Mouse (Mus musculus) heart, postnatal 0 days (tissue): ENCODE results near the gene Slc39a11.

Experiments used
- CTCF ChIP-seq: IDR thresholded peaks from 2 replicates; pipeline ENCODE4 v1.5.1; 2016; ENCODE audit warnings: antibody characterized with exemption, control low read depth, low read depth
- EP300 ChIP-seq: IDR thresholded peaks from 2 replicates; pipeline ENCODE4 v1.6.1; 2016; ENCODE audit warnings: antibody characterized with exemption, low read depth

DNA sequence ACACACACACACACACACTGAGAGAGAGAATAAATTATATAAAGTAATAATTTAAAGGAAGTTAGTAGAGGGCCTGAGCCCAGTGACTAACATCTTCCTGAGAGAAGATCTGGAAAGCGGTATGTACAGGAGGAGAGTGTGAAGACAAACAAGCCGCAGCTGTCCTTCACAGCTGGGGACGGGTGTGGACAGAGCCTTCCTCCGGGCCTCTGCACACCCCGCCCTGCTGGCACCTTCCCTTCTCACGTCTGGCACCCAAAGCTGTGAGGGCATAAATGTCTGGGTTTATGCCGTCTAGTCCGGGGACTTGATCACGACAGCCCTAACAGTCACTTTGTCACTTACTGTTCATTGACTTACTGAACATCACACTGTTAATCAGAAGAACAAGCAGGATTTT, 173.2 kb downstream of the Slc39a11 start:
- no peak for TF ChIP-seq CTCF
- TF ChIP-seq EP300 = no peak
